Mouse (Mus musculus): ENCODE data around the gene Tssk3. TPM values are rescaled to one million over a fixed set of nuclear protein-coding genes. Genes with fewer than 3 reads are reported as not detected.

Tssk3 gene
- polyA plus RNA-seq, 1 experiment = not detected

DNA sequence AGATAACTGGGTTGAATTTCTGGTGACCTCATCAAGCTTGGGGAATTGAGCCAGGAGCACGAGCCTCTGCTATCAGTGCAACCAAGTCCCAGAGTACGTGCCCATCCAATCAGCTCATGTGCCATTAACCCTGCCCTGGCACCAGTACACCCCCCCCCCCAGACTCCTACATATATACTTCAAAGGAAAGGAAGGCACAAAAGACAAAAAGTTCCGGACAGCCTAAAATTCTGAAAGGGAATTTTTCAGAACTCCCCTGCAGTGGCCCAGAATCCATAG lies 17.4 kb upstream of the Tssk3 start:
- Histone ChIP-seq H3K4me3 (ENCODE audit: insufficient read depth, low read depth, low read length) (no peak overlapping the region), H3K27ac (replicated peaks; ENCODE audit: low read depth, low read length) (no peak overlapping the region), H3K4me1 (ENCODE audit: control insufficient read depth, insufficient read depth, insufficient read length, low read length) (peaks cover 3% of the 10 kb centered on the region; the same call in 1 of the 2 replicates)

DNA sequence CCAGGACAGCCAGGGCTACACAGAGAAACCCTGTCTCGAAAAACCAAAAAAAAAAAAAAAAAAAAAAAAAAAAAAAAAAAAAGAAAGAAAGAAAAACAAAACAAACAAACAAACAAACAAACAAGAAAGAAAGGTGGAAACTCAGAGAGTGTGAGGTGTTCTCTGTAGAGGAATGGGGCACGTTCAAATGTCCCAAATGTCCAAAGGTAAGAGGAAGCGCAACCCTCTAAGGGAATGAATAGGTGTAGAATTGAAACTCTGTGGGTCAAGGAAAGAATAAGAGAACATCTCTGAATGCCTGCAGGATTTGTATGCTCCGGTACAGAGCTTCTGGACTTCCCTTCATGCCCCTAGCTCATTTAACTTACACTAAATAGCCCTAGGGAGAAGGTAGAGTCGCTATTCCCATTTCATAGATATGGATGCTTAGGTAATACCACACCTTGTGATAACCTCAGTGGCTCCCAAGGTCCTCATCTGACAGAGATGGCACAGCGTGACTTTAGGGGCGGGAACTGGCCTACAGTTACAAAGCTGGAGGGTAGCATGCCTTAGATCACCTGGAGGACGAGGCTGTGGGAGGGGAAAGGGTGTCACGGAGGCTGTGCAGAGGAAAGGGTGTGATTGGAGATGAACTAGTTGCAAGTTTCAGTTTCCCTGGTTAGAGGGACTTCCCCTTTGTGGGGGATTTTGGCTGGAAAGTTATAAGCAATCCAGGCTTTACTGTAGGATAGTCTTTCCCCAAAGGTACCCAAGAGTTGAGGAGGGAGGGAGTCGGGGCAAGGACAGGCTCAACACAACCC lies 16.8 kb upstream of the Tssk3 start:
- no peak overlapping the region for H3K4me3 ChIP-seq (ENCODE audit: insufficient read depth, low read depth, low read length)
- H3K4me1 ChIP-seq (ENCODE audit: control insufficient read depth, insufficient read depth, insufficient read length, low read length) = peaks cover 3% of the 10 kb centered on the region; the same call in 1 of the 2 replicates
- no peak overlapping the region for H3K27ac ChIP-seq (replicated peaks; ENCODE audit: low read depth, low read length)

DNA sequence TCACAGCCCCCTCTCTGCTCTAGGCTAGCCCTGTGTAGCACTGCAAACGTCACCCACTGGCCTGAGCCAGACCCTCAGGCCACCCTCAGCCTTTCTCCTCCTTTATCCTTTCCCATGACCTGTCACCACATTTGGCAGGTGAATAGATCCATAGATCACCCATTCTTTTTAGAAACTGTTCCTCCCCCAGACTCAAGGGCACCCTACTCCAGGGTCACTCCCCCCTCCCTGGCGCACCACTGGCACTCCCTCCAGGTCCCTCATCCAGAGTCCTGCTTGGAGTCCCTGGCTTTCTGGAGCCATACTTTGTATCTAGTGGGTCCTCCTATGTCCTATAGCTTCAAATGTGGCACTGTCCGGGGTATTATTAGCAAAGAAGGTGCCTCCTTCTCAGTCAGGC lies 14.7 kb upstream of the Tssk3 start:
- Histone ChIP-seq H3K4me1 (ENCODE audit: control insufficient read depth, insufficient read depth, insufficient read length, low read length) (peaks cover 3% of the 10 kb centered on the region; the same call in 1 of the 2 replicates), H3K27ac (replicated peaks; ENCODE audit: low read depth, low read length) (no peak overlapping the region), H3K4me3 (ENCODE audit: insufficient read depth, low read depth, low read length) (no peak overlapping the region)

DNA sequence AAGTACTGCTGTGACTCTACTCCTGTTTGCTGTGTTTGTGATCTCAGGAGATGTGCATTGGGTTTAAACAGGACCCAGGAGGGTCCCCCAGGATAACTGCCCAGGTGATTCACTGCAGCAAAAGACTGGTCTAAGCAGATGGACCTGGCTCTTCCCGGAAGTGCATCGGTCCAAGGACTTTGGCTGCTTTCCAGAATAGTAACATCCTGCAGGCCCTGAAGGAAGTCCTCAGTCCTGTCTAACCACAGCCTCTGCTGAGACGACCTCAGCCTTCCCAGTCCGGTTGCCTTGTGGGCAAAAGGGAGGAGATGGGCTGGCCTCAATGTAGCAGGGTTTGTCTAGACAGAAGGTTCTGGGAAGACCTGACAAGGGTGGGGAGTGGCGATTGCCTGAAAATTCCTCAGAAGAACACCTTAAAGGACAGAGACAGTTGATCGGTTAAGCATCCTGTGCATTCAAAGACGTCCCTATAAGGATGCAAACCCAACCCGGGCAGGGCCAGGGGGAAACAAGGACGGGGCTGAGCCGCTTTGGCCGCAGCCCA lies 12.2 kb upstream of the Tssk3 start:
- peaks cover 6% of the 10 kb centered on the region; the same call in 1 of the 2 replicates for H3K4me1 ChIP-seq (ENCODE audit: control insufficient read depth, insufficient read depth, insufficient read length, low read length)
- H3K27ac ChIP-seq (replicated peaks; ENCODE audit: low read depth, low read length) = no peak overlapping the region
- H3K4me3 ChIP-seq (ENCODE audit: insufficient read depth, low read depth, low read length) = no peak overlapping the region

DNA sequence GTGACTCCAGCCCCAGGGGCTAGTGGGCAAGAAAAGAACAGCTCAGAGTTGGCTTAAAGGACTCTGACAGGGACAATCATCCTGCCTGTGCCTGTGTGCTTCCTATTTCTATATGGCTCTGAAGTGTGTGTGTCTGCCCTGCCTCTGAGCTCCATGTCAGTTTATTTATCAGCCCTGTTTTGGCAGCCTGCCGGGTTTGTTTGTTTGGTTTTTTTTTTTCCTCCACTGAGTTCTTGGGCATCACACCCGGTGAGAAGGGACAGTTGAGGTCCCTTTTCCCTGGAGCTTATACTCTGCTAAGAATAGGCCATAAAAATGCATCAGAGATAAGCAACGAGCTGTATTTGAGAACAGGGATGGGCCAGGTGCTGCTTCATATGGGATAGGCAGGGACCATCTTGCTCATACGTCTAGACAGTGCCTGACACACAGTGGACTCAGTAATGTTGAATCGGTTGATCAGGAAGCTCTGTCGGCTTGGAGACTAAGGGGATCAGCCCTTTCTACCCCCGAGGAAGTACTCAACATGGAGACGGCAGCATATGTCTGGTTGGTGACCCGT lies 11.6 kb upstream of the Tssk3 start:
- H3K4me3 ChIP-seq (ENCODE audit: insufficient read depth, low read depth, low read length) = no peak overlapping the region
- H3K27ac ChIP-seq (replicated peaks; ENCODE audit: low read depth, low read length) = no peak overlapping the region
- H3K4me1 ChIP-seq (ENCODE audit: control insufficient read depth, insufficient read depth, insufficient read length, low read length) = peaks cover 6% of the 10 kb centered on the region; the same call in 1 of the 2 replicates

DNA sequence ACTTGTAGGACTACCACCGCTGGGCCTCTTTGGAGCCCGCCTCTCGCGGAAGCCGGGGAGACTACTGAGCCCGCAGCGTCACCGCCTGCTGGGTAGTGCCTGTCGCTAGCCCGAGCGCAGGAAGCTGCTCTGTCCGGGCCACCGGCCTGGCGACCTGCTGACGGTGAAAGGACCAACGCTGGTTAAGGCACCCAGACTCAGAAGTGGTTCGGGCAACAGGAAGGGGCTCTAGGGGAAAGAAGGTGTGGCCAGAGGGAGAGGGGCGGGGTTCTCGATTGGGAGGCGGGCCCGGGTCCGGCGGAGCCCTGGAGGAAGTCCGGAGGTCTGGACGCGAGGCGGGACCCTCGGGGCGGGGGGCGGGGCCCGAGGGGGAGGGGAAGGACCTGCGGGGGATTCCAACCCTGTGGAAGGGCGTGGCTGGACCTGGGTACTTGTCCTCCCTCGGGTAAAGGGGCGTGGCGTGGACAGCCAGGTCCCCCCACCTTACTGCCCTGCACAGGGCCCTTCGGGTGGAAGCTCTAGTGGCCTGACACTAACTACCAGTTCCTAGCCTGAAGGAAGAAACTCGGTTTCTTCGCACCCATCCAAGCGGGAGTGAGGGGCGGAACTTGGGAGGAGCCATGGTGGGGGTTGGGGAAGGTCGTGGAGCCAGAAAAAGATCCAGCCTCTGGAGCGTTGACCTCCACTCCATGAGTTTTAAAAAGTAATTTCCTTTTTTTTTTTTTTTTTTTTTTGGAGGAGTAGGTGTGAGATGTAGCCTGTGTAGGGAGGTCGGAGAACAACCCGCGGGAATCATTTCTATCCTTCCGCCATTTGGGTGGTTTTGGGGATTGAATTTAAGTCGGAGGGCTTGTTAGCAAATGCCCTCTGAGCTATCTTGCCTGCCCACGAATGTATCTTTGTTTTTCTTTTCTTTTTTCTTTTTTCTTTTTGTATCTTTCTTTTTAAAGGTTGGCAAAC lies 10.1 kb upstream of the Tssk3 start:
- H3K4me3 ChIP-seq (ENCODE audit: insufficient read depth, low read depth, low read length) = peak overlapping the region; percentile 82
- H3K27ac ChIP-seq (replicated peaks; ENCODE audit: low read depth, low read length) = peak overlapping the region; percentile 91
- peaks cover 6% of the 10 kb centered on the region; the same call in 1 of the 2 replicates for H3K4me1 ChIP-seq (ENCODE audit: control insufficient read depth, insufficient read depth, insufficient read length, low read length)

DNA sequence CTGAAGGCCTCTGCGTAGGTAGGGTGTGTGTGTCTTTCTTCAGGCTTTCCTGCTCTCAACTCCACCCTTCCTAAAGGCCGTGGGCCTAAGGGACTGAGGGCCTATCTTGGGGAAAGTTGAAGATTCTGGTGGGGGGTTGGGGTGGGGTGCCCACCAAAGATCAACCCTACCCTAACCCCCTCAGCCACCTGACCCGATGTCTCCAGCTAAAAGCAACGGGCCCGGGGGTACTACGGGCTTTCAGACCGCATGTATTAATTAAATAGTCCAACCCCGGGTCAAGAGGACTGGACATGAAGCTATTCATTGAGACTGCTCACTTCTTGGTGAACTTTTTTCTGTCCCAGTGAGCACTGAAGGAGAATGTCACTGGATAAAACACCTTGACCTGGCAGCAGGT lies 9.2 kb upstream of the Tssk3 start:
- Histone ChIP-seq H3K4me3 (ENCODE audit: insufficient read depth, low read depth, low read length) (peak overlapping the region; percentile 82), H3K4me1 (ENCODE audit: control insufficient read depth, insufficient read depth, insufficient read length, low read length) (peaks cover 6% of the 10 kb centered on the region; the same call in 1 of the 2 replicates), H3K27ac (replicated peaks; ENCODE audit: low read depth, low read length) (peak overlapping the region; percentile 90)

DNA sequence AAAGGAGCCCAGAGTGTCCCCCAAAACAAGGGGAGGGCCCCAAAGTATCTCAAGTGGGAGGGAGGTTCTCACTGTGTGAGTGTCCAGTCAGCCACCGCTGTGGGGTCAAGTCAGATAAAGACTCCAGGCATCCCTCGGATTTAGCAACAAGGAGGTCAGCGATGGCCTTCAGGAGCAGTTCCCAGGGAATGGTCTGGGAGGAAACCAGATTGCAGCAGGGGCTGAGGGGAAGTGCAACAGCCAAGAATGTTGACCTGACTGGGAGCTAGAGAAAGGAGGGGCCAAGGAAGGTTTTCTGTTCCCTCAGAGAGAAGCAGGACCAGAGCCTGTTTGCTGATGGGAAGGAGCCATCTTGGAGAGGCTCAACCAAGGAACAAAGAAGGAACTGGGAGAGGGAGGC lies 8.1 kb upstream of the Tssk3 start:
- Histone ChIP-seq H3K4me1 (ENCODE audit: control insufficient read depth, insufficient read depth, insufficient read length, low read length) (peaks cover 6% of the 10 kb centered on the region; the same call in 1 of the 2 replicates), H3K27ac (replicated peaks; ENCODE audit: low read depth, low read length) (no peak overlapping the region), H3K4me3 (ENCODE audit: insufficient read depth, low read depth, low read length) (no peak overlapping the region)

DNA sequence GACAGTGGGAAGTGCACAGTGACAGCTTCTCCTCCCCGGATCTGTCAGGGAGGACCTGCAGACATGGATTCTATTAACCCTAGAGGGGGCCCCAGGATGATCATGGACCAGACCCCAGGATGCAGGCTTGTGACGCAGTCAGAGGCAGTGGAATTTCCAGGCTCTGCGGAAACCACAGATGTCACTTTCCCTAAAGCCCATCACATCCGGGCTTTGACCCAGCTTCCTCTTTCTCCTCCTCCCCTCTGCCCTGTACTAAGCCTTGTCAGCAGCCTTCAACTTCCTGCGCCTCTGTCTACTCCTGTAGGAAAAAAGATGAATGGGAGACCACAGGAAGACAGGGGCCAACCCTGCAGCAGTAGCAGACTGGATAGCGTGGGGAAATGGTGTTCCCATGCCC lies 5.8 kb upstream of the Tssk3 start:
- 0 out of 2 replicates have a peak overlapping the region, but pooled peaks have one; percentile 8 for H3K4me3 ChIP-seq (ENCODE audit: insufficient read depth, low read depth, low read length)
- peak overlapping the region; percentile 70 for H3K27ac ChIP-seq (replicated peaks; ENCODE audit: low read depth, low read length)
- H3K4me1 ChIP-seq (ENCODE audit: control insufficient read depth, insufficient read depth, insufficient read length, low read length) = peaks cover 3% of the 10 kb centered on the region; the same call in 1 of the 2 replicates

DNA sequence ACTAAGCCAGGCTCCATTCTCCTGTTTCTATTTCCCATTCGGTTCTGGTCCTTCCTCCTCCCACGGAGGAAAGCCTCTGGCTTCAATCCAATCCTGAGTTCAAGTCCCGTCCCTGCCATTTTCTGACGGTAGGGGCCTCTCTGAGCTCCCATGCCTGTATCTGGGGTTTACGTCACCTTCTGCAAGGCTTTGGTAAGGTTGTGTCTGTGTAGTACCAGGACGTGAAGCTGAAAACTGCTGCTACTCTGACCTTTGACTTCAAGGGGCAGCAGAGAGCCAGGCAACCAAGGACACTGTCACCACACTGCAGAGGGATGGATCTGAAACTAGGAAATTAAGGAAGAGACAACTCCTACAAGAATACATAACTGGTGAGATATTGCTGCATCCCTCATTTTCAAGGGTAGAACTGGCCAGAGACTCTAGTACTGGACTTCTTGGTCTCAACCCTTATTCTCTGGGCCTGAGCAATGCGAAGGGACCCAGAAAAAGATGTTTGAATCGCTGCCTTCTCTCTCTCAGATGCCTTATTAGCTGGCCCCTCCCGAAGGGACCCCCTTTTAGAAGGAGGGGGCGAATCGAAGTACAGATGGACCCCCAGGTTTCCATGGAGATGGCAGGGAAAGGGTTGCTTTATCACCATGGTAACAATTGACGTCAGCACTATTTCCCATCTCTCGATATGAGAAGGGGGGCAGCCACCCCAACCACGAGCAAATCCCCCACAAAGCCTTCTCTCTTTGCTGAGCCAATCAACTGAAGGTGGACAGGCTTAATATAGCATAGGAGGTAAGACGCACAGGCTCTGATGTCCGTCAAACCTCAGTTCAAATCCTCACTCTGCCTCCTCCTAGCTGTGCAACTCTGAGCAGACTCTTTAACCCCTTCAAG lies 5.1 kb upstream of the Tssk3 start:
- Histone ChIP-seq H3K27ac (replicated peaks; ENCODE audit: low read depth, low read length) (peak overlapping the region; percentile 53), H3K4me3 (ENCODE audit: insufficient read depth, low read depth, low read length) (0 out of 2 replicates have a peak overlapping the region, but pooled peaks have one; percentile 8), H3K4me1 (ENCODE audit: control insufficient read depth, insufficient read depth, insufficient read length, low read length) (peaks cover 3% of the 10 kb centered on the region)

DNA sequence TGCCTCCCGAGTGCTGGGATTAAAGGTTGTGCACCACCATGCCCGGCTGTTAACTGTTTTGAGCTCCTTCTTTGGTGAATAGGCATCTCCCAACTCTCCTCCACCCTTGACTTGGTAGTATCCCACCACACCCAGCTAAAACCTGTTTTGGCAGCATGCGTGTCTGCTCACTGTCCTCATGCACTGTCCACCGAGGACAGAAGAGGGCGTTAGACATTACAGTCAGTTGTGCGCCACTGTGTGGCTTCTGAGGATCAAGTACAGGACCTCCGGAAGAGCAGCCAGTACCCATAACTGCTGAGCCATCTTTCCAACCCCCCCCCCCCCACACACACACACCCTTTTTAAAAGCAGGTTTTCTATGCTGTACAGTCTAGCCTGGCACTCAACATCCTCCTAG lies 3.9 kb upstream of the Tssk3 start:
- Histone ChIP-seq H3K4me3 (ENCODE audit: insufficient read depth, low read depth, low read length) (no peak overlapping the region), H3K27ac (replicated peaks; ENCODE audit: low read depth, low read length) (no peak overlapping the region), H3K4me1 (ENCODE audit: control insufficient read depth, insufficient read depth, insufficient read length, low read length) (no peaks in the 10 kb centered on the region; the same call in none of the 2 replicates)

DNA sequence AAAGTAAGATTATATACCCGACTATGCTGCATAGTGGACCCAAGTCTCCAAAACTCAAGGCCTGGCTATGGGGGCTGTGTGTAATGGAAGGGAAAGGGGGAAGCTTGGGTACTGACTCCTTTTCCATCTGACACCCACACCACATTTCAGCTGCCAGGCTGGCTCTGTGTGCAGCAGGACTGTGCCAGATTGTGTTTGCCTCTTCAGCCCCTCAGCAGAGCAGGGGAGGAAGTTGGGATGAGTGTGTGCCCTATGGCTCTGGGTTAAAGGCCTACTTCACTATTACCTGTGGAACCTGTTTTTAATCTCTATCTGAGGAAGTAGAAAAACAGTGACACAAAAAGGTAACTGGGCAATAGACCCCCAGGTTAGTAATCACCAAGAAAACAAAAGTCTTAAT lies 9.7 kb downstream of the Tssk3 start:
- Histone ChIP-seq H3K4me3 (ENCODE audit: insufficient read depth, low read depth, low read length) (no peak overlapping the region), H3K27ac (replicated peaks; ENCODE audit: low read depth, low read length) (no peak overlapping the region), H3K4me1 (ENCODE audit: control insufficient read depth, insufficient read depth, insufficient read length, low read length) (no peaks in the 10 kb centered on the region)

DNA sequence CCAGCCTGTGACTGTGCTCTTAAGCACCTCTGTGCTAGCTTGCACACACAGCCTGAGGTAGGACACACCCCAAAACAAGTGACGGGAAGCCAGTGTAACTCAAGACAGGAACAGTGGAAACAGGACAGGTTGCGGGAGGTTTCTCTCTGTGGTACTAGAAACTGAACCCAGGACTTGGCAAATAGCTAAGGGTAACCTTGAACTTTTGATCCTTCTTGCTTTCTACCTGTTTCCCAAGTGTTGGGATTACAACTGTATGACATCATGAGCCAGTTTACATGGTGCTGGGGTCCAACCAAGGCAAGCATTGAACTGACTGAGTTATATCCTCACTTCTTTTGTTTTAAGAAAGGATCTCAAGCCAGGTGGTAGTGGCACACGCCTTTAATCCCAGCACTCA lies 11.0 kb downstream of the Tssk3 start:
- H3K4me3 ChIP-seq (ENCODE audit: insufficient read depth, low read depth, low read length) = no peak overlapping the region
- no peak overlapping the region for H3K27ac ChIP-seq (replicated peaks; ENCODE audit: low read depth, low read length)
- no peaks in the 10 kb centered on the region for H3K4me1 ChIP-seq (ENCODE audit: control insufficient read depth, insufficient read depth, insufficient read length, low read length)

DNA sequence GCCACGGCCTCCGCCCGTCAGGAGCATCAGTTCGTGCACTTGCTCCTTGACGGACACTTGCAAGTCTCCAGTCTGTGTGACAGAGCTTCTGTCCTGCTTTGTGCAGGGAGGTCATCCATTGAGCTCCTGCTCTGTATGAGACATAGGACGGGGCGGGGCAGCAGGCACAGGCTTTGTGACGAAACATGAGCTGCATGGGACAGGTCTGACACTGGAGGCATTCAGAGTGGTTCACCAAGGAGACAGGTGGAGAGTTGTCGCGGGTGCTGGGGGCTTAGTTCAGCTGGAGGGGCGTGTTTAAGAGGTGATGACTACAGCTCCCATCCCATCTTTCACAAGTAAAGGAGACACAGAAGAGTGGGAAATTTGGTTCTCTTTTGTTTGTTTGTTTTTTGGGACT lies 14.8 kb downstream of the Tssk3 start:
- Histone ChIP-seq H3K4me3 (ENCODE audit: insufficient read depth, low read depth, low read length) (no peak overlapping the region), H3K27ac (replicated peaks; ENCODE audit: low read depth, low read length) (no peak overlapping the region), H3K4me1 (ENCODE audit: control insufficient read depth, insufficient read depth, insufficient read length, low read length) (no peaks in the 10 kb centered on the region)
